Mouse (Mus musculus) limb, embryonic 11.5 days (tissue): ENCODE measurements at regions not wholly inside any gene's neighbourhood (a gene's known extent, or its start where the extent isn't known, plus 50 kb on each side); places are given as distances from the start of the nearest gene placed in this dataset.

Experiments
- ATAC-seq: fragments of 200-750 bp; cut with Nextera tagmentation; 2 replicates; pipeline ENCODE4 v1.8.0; 2017; ENCODE audit warnings: low read depth; ENCODE audit not compliant: insufficient number of reproducible peaks, low FRiP score, low TSS enrichment
- DNase-seq: peaks from one replicate; pipeline ENCODE4 v3.0.0-alpha.2; 2015; ENCODE audit warnings: low spot score
- H3K27ac ChIP-seq: fragments of 300-500 bp; sonication (generic); replicated peaks from 2 replicates; pipeline ENCODE4 v1.5.1; 2014; ENCODE audit warnings: low read depth, mild to moderate bottlenecking, low read length
- H3K27me3 ChIP-seq: fragments of 300-500 bp; sonication (generic); 2 replicates; pipeline ENCODE4 v1.6.1; 2014; ENCODE audit warnings: mild to moderate bottlenecking, low read length, mixed read lengths; ENCODE audit not compliant: control insufficient read depth, insufficient read depth
- H3K36me3 ChIP-seq: fragments of 300-500 bp; sonication (generic); 2 replicates; pipeline ENCODE4 v1.6.1; 2014; ENCODE audit warnings: mild to moderate bottlenecking, low read length, moderate library complexity, mixed read lengths; ENCODE audit not compliant: control insufficient read depth, insufficient read depth
- H3K4me1 ChIP-seq: fragments of 300-500 bp; sonication (generic); 2 replicates; pipeline ENCODE4 v1.6.1; 2014; ENCODE audit warnings: low read length, mixed read lengths; ENCODE audit not compliant: control insufficient read depth, insufficient read depth
- H3K4me2 ChIP-seq: fragments of 300-500 bp; sonication (generic); 2 replicates; pipeline ENCODE4 v1.6.1; 2014; ENCODE audit warnings: low read depth, mild to moderate bottlenecking, moderate library complexity; ENCODE audit not compliant: severe bottlenecking
- H3K4me3 ChIP-seq: fragments of 300-500 bp; sonication (generic); 2 replicates; pipeline ENCODE4 v1.5.1; 2014; ENCODE audit warnings: low read depth, low read length
- H3K9ac ChIP-seq: fragments of 300-500 bp; sonication (generic); 2 replicates; pipeline ENCODE4 v1.6.1; 2014; ENCODE audit warnings: mild to moderate bottlenecking, low read length
- H3K9me3 ChIP-seq: fragments of 300-500 bp; sonication (generic); 2 replicates; pipeline ENCODE4 v1.6.1; 2016; ENCODE audit warnings: low read length; ENCODE audit not compliant: control insufficient read depth
- WGBS: fragments of 180-500 bp; shearing (Covaris S2); extraction: QIAGEN DNeasy Blood & Tissue Kit; methylation state at CpG from one replicate; pipeline ENCODE4 v1.1.7; 2014; 5-methylcytosine and 5-hydroxymethylcytosine counted together

- no peak for DNase-seq
- Histone ChIP-seq H3K27ac (no peak overlapping the region), H3K9me3 (no peaks in the 10 kb centered on the region), H3K4me1 (no peaks in the 10 kb centered on the region), H3K4me3 (no peak overlapping the region), H3K9ac (no peak overlapping the region), H3K4me2 (no peak overlapping the region), H3K27me3 (no peaks in the 10 kb centered on the region), H3K36me3 (no peaks in the 10 kb centered on the region)
- ATAC-seq = no peak
- whole genome bisulfite sequencing = 68% methylated on average over 3 of the region's 3 CpGs
These were observed 205.3 kb downstream of the Gm45692 start for GRCm38 (mm10) chr8:26324606-26325005.

GRCm38 (mm10) chr8:26329813-26330212 lies 210.5 kb downstream of the Gm45692 start:
- ATAC-seq (no peak), DNase-seq (no peak)
- no peaks in the 10 kb centered on the region for H3K36me3 ChIP-seq
- no peak overlapping the region for H3K4me2 ChIP-seq
- no peaks in the 10 kb centered on the region for H3K9me3 ChIP-seq
- WGBS = 75% methylated on average over 10 of the region's 10 CpGs
- H3K4me3 ChIP-seq = no peak overlapping the region
- H3K27me3 ChIP-seq = no peaks in the 10 kb centered on the region
- H3K9ac ChIP-seq = no peak overlapping the region
- H3K27ac ChIP-seq = no peak overlapping the region
- H3K4me1 ChIP-seq = no peaks in the 10 kb centered on the region

- Histone ChIP-seq H3K27ac (no peak overlapping the region), H3K36me3 (no peaks in the 10 kb centered on the region), H3K4me1 (no peaks in the 10 kb centered on the region), H3K9ac (no peak overlapping the region), H3K4me3 (no peak overlapping the region), H3K27me3 (no peaks in the 10 kb centered on the region), H3K4me2 (no peak overlapping the region), H3K9me3 (no peaks in the 10 kb centered on the region)
- ATAC-seq (no peak), DNase-seq (no peak)
- 91% methylated on average over 5 of the region's 5 CpGs for WGBS
These were observed 217.7 kb downstream of the Gm45692 start for GRCm38 (mm10) chr8:26336906-26337650.

- no peak overlapping the region for H3K9ac ChIP-seq
- ATAC-seq (0 out of 2 replicates have a peak, but pooled peaks have one; percentile 44), DNase-seq (peak; percentile 90)
- no peak overlapping the region for H3K4me3 ChIP-seq
- no peaks in the 10 kb centered on the region for H3K9me3 ChIP-seq
- H3K27ac ChIP-seq = no peak overlapping the region
- no peak overlapping the region for H3K4me2 ChIP-seq
- no peaks in the 10 kb centered on the region for H3K36me3 ChIP-seq
- H3K27me3 ChIP-seq = no peaks in the 10 kb centered on the region
- 30% methylated on average over 6 of the region's 6 CpGs for WGBS
- no peaks in the 10 kb centered on the region for H3K4me1 ChIP-seq
These were observed 225.7 kb downstream of the Gm45692 start for GRCm38 (mm10) chr8:26345078-26345477.

- ATAC-seq (no peak), DNase-seq (no peak)
- Histone ChIP-seq H3K4me3 (no peak overlapping the region), H3K4me1 (peaks cover 14% of the 10 kb centered on the region; the same call in 1 of the 2 replicates), H3K9me3 (no peaks in the 10 kb centered on the region), H3K36me3 (no peaks in the 10 kb centered on the region), H3K9ac (no peak overlapping the region), H3K4me2 (no peak overlapping the region), H3K27ac (no peak overlapping the region), H3K27me3 (no peaks in the 10 kb centered on the region)
- WGBS = 84% methylated on average over 7 of the region's 7 CpGs
These were observed 229.9 kb downstream of the Gm45692 start for GRCm38 (mm10) chr8:26349231-26349630.

- Histone ChIP-seq H3K27me3 (no peaks in the 10 kb centered on the region), H3K4me1 (peaks cover 18% of the 10 kb centered on the region; the same call in 1 of the 2 replicates), H3K9ac (no peak overlapping the region), H3K36me3 (no peaks in the 10 kb centered on the region), H3K4me3 (no peak overlapping the region), H3K9me3 (no peaks in the 10 kb centered on the region), H3K4me2 (no peak overlapping the region), H3K27ac (no peak overlapping the region)
- DNase-seq = no peak
- ATAC-seq = no peak
- 95% methylated on average over 3 of the region's 3 CpGs for WGBS
These were observed 230.5 kb downstream of the Gm45692 start for GRCm38 (mm10) chr8:26349854-26350253.

- H3K9me3 ChIP-seq = no peaks in the 10 kb centered on the region
- no peak for DNase-seq
- no peak overlapping the region for H3K9ac ChIP-seq
- no peaks in the 10 kb centered on the region for H3K36me3 ChIP-seq
- H3K4me3 ChIP-seq = no peak overlapping the region
- H3K4me1 ChIP-seq = peaks cover 18% of the 10 kb centered on the region; the same call in 1 of the 2 replicates
- no peak overlapping the region for H3K4me2 ChIP-seq
- no peak overlapping the region for H3K27ac ChIP-seq
- no peak for ATAC-seq
- WGBS = 80% methylated on average over 4 of the region's 4 CpGs
- H3K27me3 ChIP-seq = no peaks in the 10 kb centered on the region
These were observed 231.3 kb downstream of the Gm45692 start for GRCm38 (mm10) chr8:26350616-26351015.

GRCm38 (mm10) chr8:26351643-26352540 lies 232.6 kb downstream of the Gm45692 start:
- DNase-seq (peak; percentile 73), ATAC-seq (peak; percentile 76)
- Histone ChIP-seq H3K4me3 (peak overlapping the region; percentile 15; the same call in 1 of the 2 replicates), H3K9me3 (no peaks in the 10 kb centered on the region), H3K4me1 (peaks cover 18% of the 10 kb centered on the region; the same call in 1 of the 2 replicates), H3K4me2 (peak overlapping the region; percentile 53), H3K9ac (no peak overlapping the region), H3K27ac (no peak overlapping the region), H3K36me3 (no peaks in the 10 kb centered on the region), H3K27me3 (no peaks in the 10 kb centered on the region)
- WGBS = 13% methylated on average over 21 of the region's 21 CpGs
